ENCODE assay signal across 15 mouse cellular contexts in the genomic region with DNA sequence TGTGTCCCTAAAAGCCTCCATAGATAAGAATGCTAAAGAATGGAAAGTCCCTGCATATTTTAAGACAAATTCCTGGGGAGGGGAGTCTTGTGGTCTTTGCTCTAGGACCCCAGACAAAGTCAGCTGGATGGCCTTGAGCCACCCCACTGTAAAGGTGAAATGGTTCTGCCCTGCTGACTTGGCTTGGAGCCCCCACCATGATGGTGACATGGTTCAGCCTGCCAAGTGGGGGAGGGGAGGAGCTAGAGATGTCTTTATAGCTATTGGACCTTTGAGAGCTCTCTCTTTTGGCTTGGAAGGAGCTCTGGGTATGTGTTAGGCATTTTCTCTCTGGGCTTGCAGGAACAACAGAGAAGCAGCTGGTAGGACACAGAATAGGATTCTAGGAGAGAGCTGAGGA. TPM values are rescaled to one million over a fixed set of nuclear protein-coding genes. Genes with fewer than 3 reads are reported as not detected.
DNase-seq lines count a peak whose midpoint lies in the region; ATAC-seq and TF ChIP-seq lines count a peak whose summit lies in the region.
"Had no signal": no experiment of that assay in that cellular context is flagged by ENCODE, and none has a peak within 500 bp of the region (broad histone marks: within the 10 kb centered on the region; RNA-seq: fewer than 3 reads in every experiment).

No protein-coding gene starts in this region.

- H3K27me3 ChIP-seq in heart, embryonic 12.5 days (replicated peaks) = no peaks in the 10 kb centered on the region
- H3K27me3 ChIP-seq in kidney, postnatal 0 days (ENCODE audit: insufficient read depth, low read length) = no peaks in the 10 kb centered on the region
- no peaks in the 10 kb centered on the region for H3K27me3 ChIP-seq in kidney, embryonic 16.5 days (ENCODE audit: insufficient read depth, low read length)
- no peaks in the 10 kb centered on the region for H3K27me3 ChIP-seq in ES-Bruce4 (ENCODE audit: control insufficient read depth, insufficient read depth, low read length, poor library complexity, severe bottlenecking)
- H3K27me3 ChIP-seq: hindbrain, embryonic 12.5 days; stomach, embryonic 15.5 days had no signal

- H3K4me1 ChIP-seq in heart, embryonic 12.5 days (replicated peaks) = peaks cover 5% of the 10 kb centered on the region
- no peaks in the 10 kb centered on the region for H3K4me1 ChIP-seq in kidney, postnatal 0 days (replicated peaks; ENCODE audit: insufficient read depth, low read length)
- H3K4me1 ChIP-seq in kidney, embryonic 16.5 days (ENCODE audit: insufficient read depth, low read length) = no peaks in the 10 kb centered on the region
- no peaks in the 10 kb centered on the region for H3K4me1 ChIP-seq in ES-Bruce4 (ENCODE audit: control insufficient read depth, insufficient read depth, low read length)
- H3K4me1 ChIP-seq: hindbrain, embryonic 12.5 days; stomach, embryonic 15.5 days had no signal

- TF ChIP-seq EP300 in ES-Bruce4 (IDR thresholded peaks at IDR 0.05; ENCODE audit: insufficient read depth, low read depth, low read length) = 0 out of 2 replicates have a peak, but pooled peaks have one; percentile 45

- H3K9me3 ChIP-seq in heart, embryonic 12.5 days (replicated peaks) = no peaks in the 10 kb centered on the region
- no peaks in the 10 kb centered on the region for H3K9me3 ChIP-seq in kidney, postnatal 0 days (replicated peaks; ENCODE audit: low read length)
- H3K9me3 ChIP-seq in kidney, embryonic 16.5 days (ENCODE audit: low read length) = no peaks in the 10 kb centered on the region
- 0 out of 2 replicates have a peak, but pooled peaks cover 4% of the 10 kb centered on the region for H3K9me3 ChIP-seq in ES-Bruce4 (replicated peaks; ENCODE audit: control insufficient read depth, insufficient read depth, low read length, poor library complexity, severe bottlenecking)
- H3K9me3 ChIP-seq: hindbrain, embryonic 12.5 days; stomach, embryonic 15.5 days had no signal

- no peak overlapping the region for H3K4me2 ChIP-seq in heart, embryonic 12.5 days
- no peak overlapping the region for H3K4me2 ChIP-seq in kidney, postnatal 0 days (ENCODE audit: low read length)
- no peak overlapping the region for H3K4me2 ChIP-seq in kidney, embryonic 16.5 days (replicated peaks; ENCODE audit: low read depth, low read length)
- H3K4me2 ChIP-seq: hindbrain, embryonic 12.5 days; liver, embryonic 12.5 days; stomach, embryonic 15.5 days had no signal

- no peak overlapping the region for H3K9ac ChIP-seq in heart, embryonic 12.5 days
- H3K9ac ChIP-seq in kidney, postnatal 0 days (ENCODE audit: low read depth, low read length) = no peak overlapping the region
- no peak overlapping the region for H3K9ac ChIP-seq in kidney, embryonic 16.5 days (replicated peaks; ENCODE audit: low read length)
- H3K9ac ChIP-seq in ES-Bruce4 (ENCODE audit: low read depth, poor library complexity, severe bottlenecking) = peak overlapping the region; percentile 68; the same call in 1 of the 2 replicates
- H3K9ac ChIP-seq: hindbrain, embryonic 12.5 days; liver, embryonic 12.5 days; stomach, embryonic 15.5 days had no signal

- TF ChIP-seq POLR2A in ES-Bruce4 (IDR thresholded peaks at IDR 0.05; ENCODE audit: insufficient read depth, low read length) = peak; percentile 79

- no peak overlapping the region for H3K27ac ChIP-seq in heart, embryonic 12.5 days (ENCODE audit: poor library complexity, severe bottlenecking)
- no peak overlapping the region for H3K27ac ChIP-seq in kidney, postnatal 0 days
- H3K27ac ChIP-seq in kidney, embryonic 16.5 days (ENCODE audit: low read length) = no peak overlapping the region
- H3K27ac ChIP-seq in ES-Bruce4 (ENCODE audit: insufficient read depth, low read length) = peak overlapping the region; percentile 80
- H3K27ac ChIP-seq: hindbrain, embryonic 12.5 days; liver, embryonic 12.5 days; stomach, embryonic 15.5 days had no signal

- ATAC-seq in heart, embryonic 12.5 days (ENCODE audit: insufficient number of reproducible peaks, low FRiP score) = no peak
- ATAC-seq in kidney, postnatal 0 days (replicated peaks; ENCODE audit: low FRiP score, low read depth) = no peak
- ATAC-seq in kidney, embryonic 16.5 days (ENCODE audit: low FRiP score, low TSS enrichment) = no peak
- ATAC-seq: forebrain, embryonic 14.5 days; intestine, postnatal 0 days; liver, embryonic 12.5 days had no signal

- TF ChIP-seq CTCF in kidney, postnatal 0 days (IDR thresholded peaks at IDR 0.05; ENCODE audit: low read depth) = no peak
- no peak for TF ChIP-seq CTCF in ES-Bruce4 (IDR thresholded peaks at IDR 0.05; ENCODE audit: low read depth, low read length)

- no peak overlapping the region for H3K4me3 ChIP-seq in heart, embryonic 12.5 days
- no peak overlapping the region for H3K4me3 ChIP-seq in kidney, postnatal 0 days (replicated peaks; ENCODE audit: low read depth, low read length)
- no peak overlapping the region for H3K4me3 ChIP-seq in kidney, embryonic 16.5 days (ENCODE audit: low read length)
- peak overlapping the region; percentile 55; the same call in 1 of the 2 replicates for H3K4me3 ChIP-seq in ES-Bruce4 (ENCODE audit: low read depth, low read length)
- H3K4me3 ChIP-seq: hindbrain, embryonic 12.5 days; liver, embryonic 12.5 days; stomach, embryonic 15.5 days had no signal

- H3K36me3 ChIP-seq in heart, embryonic 12.5 days = no peaks in the 10 kb centered on the region
- H3K36me3 ChIP-seq in kidney, postnatal 0 days (ENCODE audit: insufficient read depth, low read length) = no peaks in the 10 kb centered on the region
- H3K36me3 ChIP-seq in kidney, embryonic 16.5 days (ENCODE audit: insufficient read depth, low read length) = no peaks in the 10 kb centered on the region
- no peaks in the 10 kb centered on the region for H3K36me3 ChIP-seq in ES-Bruce4 (ENCODE audit: control insufficient read depth, insufficient read depth, low read length, poor library complexity, severe bottlenecking)
- H3K36me3 ChIP-seq: hindbrain, embryonic 12.5 days; liver, embryonic 12.5 days; stomach, embryonic 15.5 days had no signal

- DNase-seq in heart, adult 11 months = peak; percentile 92
- peak; percentile 3 for DNase-seq in kidney, postnatal 0 days (ENCODE audit: low spot score)
- peak; percentile 95 for DNase-seq in ZHBTc4 (ENCODE audit: low read depth, low spot score)
- no peak for DNase-seq in gastrocnemius, adult 8-10 months (ENCODE audit: low spot score in 2 of 2)
- no peak for DNase-seq in lung, postnatal 4 days
- DNase-seq: B cell, adult 2 months; cerebellum, adult 8-10 months had no signal

RNA-seq across cellular contexts. Expression of a gene that starts 17.9 kb away (rescaled TPM):
- polyA plus RNA-seq in heart, embryonic 12.5 days (2016; fragmentation: Nextera tagmentation; extraction: Ambion mirVana) = 7.3 and 7.9 TPM in 2 replicates
- polyA plus RNA-seq in kidney, postnatal 0 days (2015; fragmentation: Nextera tagmentation; extraction: Ambion mirVana) = 8.5 and 8.6 TPM in 2 replicates
- polyA plus RNA-seq in kidney, embryonic 16.5 days (2015; fragmentation: Nextera tagmentation; extraction: Ambion mirVana) = 8.3 and 10.3 TPM in 2 replicates
- polyA plus RNA-seq in ES-Bruce4 (2011; ENCODE audit: insufficient read depth, insufficient read length, low read depth, missing spikeins) = 52.1 and 56.3 TPM in 2 replicates
- 100 to 1,000 TPM in 3 of 4 experiments, 10 to 100 TPM in 1; 95.4 to 131 (median 109) TPM for total RNA-seq in gastrocnemius, adult 8-10 months (2022)

RNA-seq across cellular contexts. Expression of a gene that starts 25.3 kb away (rescaled TPM):
- polyA plus RNA-seq in heart, embryonic 12.5 days (2016; fragmentation: Nextera tagmentation; extraction: Ambion mirVana) = 45.8 and 48.9 TPM in 2 replicates
- 42.3 and 48.9 TPM in 2 replicates for polyA plus RNA-seq in kidney, postnatal 0 days (2015; fragmentation: Nextera tagmentation; extraction: Ambion mirVana)
- 59.3 and 63.2 TPM in 2 replicates for polyA plus RNA-seq in kidney, embryonic 16.5 days (2015; fragmentation: Nextera tagmentation; extraction: Ambion mirVana)
- polyA plus RNA-seq in ES-Bruce4 (2011; ENCODE audit: insufficient read depth, insufficient read length, low read depth, missing spikeins) = 38.9 and 39.5 TPM in 2 replicates
- total RNA-seq in gastrocnemius, adult 8-10 months (2022) = 10 to 100 TPM in 3 of 4 experiments, 1 to 10 TPM in 1; 8.6 to 12.1 (median 10.2) TPM

Comparison
In these comparisons a context has a peak if more than half of its experiments do, and no peak if none do; other contexts are left out.
1. DNase-seq: peak in heart, adult 11 months (single experiment), kidney, postnatal 0 days (single experiment) and ZHBTc4 (single experiment); none in gastrocnemius, adult 8-10 months (0 of 2) and lung, postnatal 4 days (0 of 2).